Mouse (Mus musculus) liver, postnatal 0 days (tissue): ENCODE results near the gene Scamp4. TPM values are rescaled to one million over a fixed set of nuclear protein-coding genes. Genes with fewer than 3 reads are reported as not detected.
"Not testable (repeated sequence)": the region's sequence is repeated elsewhere in the genome, so short reads cannot be mapped to it uniquely, and the experiment has no call there.

Source experiments
- ATAC-seq: fragments of 200-750 bp; cut with Nextera tagmentation; 2 replicates; pipeline ENCODE4 v1.8.0; 2017; ENCODE audit warnings: mild to moderate bottlenecking, moderate library complexity
- DNase-seq: peaks from one replicate; pipeline ENCODE4 v3.0.0-alpha.2; 2016
- H3K27ac ChIP-seq: fragments of 300-500 bp; sonication (generic); 2 replicates; pipeline ENCODE4 v1.5.1; 2014; ENCODE audit warnings: antibody characterized with exemption, moderate library complexity, mild to moderate bottlenecking, low read depth
- H3K27me3 ChIP-seq: fragments of 300-500 bp; sonication (generic); 2 replicates; pipeline ENCODE4 v1.6.1; 2014; ENCODE audit warnings: low read length, control low read depth, mixed read lengths; ENCODE audit not compliant: insufficient read depth
- H3K36me3 ChIP-seq: fragments of 300-500 bp; sonication (generic); replicated peaks from 2 replicates; pipeline ENCODE4 v1.6.1; 2014; ENCODE audit warnings: mild to moderate bottlenecking, control low read depth, low read length, moderate library complexity, mixed read lengths; ENCODE audit not compliant: insufficient read depth
- H3K4me1 ChIP-seq: fragments of 300-500 bp; sonication (generic); 2 replicates; pipeline ENCODE4 v1.6.1; 2014; ENCODE audit warnings: antibody characterized with exemption, mild to moderate bottlenecking, control low read depth; ENCODE audit not compliant: insufficient read depth
- H3K4me2 ChIP-seq: fragments of 300-500 bp; sonication (generic); 2 replicates; pipeline ENCODE4 v1.6.1; 2014; ENCODE audit warnings: low read depth, mild to moderate bottlenecking, low read length, moderate library complexity, mixed read lengths
- H3K4me3 ChIP-seq: fragments of 300-500 bp; sonication (generic); 2 replicates; pipeline ENCODE4 v1.5.1; 2014; ENCODE audit warnings: low read depth, low read length
- H3K9ac ChIP-seq: fragments of 300-500 bp; sonication (generic); replicated peaks from 2 replicates; pipeline ENCODE4 v1.6.1; 2014; ENCODE audit warnings: mild to moderate bottlenecking, moderate library complexity
- H3K9me3 ChIP-seq: fragments of 300-500 bp; sonication (generic); 2 replicates; pipeline ENCODE4 v1.6.1; 2016; ENCODE audit warnings: mild to moderate bottlenecking, control low read depth, low read length, mixed read lengths
- CTCF ChIP-seq: sonication (generic); IDR thresholded peaks from 2 replicates; pipeline ENCODE4 v1.5.1; 2016; ENCODE audit warnings: antibody characterized with exemption, low read depth
- EP300 ChIP-seq: IDR thresholded peaks from 2 replicates; pipeline ENCODE4 v1.6.1; 2016; ENCODE audit warnings: antibody characterized with exemption, low read depth, mild to moderate bottlenecking
- WGBS: fragments of 180-500 bp; shearing (Covaris S2); extraction: QIAGEN DNeasy Blood & Tissue Kit; methylation state at CpG from one replicate; pipeline ENCODE4 v1.1.7; 2014; ENCODE audit not compliant: insufficient replicate concordance; 5-methylcytosine and 5-hydroxymethylcytosine counted together
- polyA plus RNA-seq: library from polyadenylated mRNA; unstranded; fragments of >200 nt; fragmentation: Nextera tagmentation; extraction: Ambion mirVana; gene quantifications from 2 replicates; pipeline ENCODE4 v1.2.1, GENCODE M21; 2015

Gene Scamp4
- polyA plus RNA-seq, 1 experiment from 2014 or later, result 29.2 TPM

DNA sequence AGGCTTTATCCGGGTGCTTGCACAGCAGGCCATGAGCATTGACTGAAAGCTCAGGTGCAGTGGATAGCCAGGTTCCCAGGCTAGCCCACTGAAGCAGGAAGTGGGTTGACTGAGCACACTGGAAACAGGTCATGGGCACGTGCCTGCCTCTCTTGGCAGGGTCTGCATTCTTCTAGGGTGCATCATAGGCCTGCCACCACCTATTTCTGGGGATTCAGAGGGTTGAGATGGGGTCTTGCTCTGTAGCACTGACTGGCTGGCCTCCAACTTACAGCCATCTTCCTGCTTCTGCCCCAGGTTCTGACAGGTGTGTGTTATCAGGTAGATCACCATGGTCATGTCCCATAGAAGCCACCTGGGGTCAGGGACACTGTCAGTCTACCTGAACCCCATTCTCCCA lies 2.3 kb downstream of the Scamp4 start:
- H3K36me3 ChIP-seq, result peaks cover 31% of the 10 kb centered on the region
- no peaks in the 10 kb centered on the region for H3K27me3 ChIP-seq
- no peak overlapping the region for H3K4me3 ChIP-seq
- H3K9me3 ChIP-seq, result no peaks in the 10 kb centered on the region
- ATAC-seq (no peak), DNase-seq (no peak)
- TF ChIP-seq EP300, result no peak
- TF ChIP-seq CTCF, result no peak
- H3K9ac ChIP-seq, result no peak overlapping the region; the same call in 1 of the 2 replicates
- peak overlapping the region; percentile 59; the same call in 1 of the 2 replicates for H3K27ac ChIP-seq
- H3K4me2 ChIP-seq, result no peak overlapping the region
- WGBS, result 88% methylated on average over 2 of the region's 2 CpGs
- peaks cover 30% of the 10 kb centered on the region for H3K4me1 ChIP-seq

DNA sequence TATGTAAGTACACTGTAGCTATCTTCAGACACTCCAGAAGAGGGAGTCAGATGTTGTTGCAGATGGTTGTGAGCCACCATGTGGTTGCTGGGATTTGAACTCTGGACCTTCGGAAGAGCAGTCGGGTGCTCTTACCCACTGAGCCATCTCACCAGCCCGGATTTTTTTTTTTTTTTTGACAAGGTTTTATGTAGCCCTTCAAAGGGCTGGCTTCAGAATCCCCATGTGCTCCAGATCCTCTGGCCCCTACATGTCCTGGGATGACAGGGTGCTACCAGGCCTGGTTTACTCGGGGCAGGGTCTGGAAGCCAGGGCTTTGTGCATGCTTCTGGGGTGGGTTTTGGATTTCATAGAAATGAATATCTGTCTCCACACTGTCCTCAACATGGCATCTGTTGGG lies 3.0 kb downstream of the Scamp4 start, which contains the start of gene Gm49322:
Gm49322 (plus strand) TSS at position 301 of the 400 bp plus-strand sequence.
- DNase-seq, H3K4me3 ChIP-seq, H3K9ac ChIP-seq, ATAC-seq, H3K27me3 ChIP-seq, H3K9me3 ChIP-seq, H3K4me2 ChIP-seq: not testable (repeated sequence)
- peak within 1 kb of the TSS; percentile 59; the same call in 1 of the 2 replicates for H3K27ac ChIP-seq
- peaks cover 32% of the 10 kb centered on the region for H3K4me1 ChIP-seq
- peaks cover 31% of the 10 kb centered on the region for H3K36me3 ChIP-seq
- WGBS, result 68% methylated on average over 2 of the region's 4 CpGs

DNA sequence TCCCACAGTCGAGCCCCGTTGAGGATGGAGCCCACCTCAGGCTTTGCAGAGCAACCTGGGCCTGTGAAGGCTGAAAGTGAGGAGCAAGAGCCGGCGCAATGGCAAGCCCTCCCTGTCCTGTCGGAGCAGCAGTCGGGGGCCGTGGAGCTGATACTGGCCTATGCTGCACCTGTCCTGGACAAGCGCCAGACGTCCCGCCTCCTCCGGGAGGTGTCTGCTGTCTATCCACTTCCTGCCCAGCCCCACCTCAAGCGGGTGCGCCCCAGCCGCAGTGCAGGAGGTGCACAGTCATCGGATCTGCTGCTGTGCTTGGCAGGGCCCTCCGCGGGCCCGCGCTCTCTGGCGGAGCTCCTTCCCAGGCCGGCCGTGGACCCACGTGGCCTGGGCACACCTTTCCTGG lies 3.6 kb downstream of the Scamp4 start:
- H3K4me2 ChIP-seq, result no peak overlapping the region
- no peak overlapping the region for H3K4me3 ChIP-seq
- H3K27ac ChIP-seq, result no peak overlapping the region
- 88% methylated on average over 23 of the region's 23 CpGs for WGBS
- TF ChIP-seq CTCF (no peak), EP300 (no peak)
- no peak for ATAC-seq
- peaks cover 34% of the 10 kb centered on the region for H3K4me1 ChIP-seq
- no peaks in the 10 kb centered on the region for H3K9me3 ChIP-seq
- peaks cover 31% of the 10 kb centered on the region for H3K36me3 ChIP-seq
- no peak for DNase-seq
- no peak overlapping the region for H3K9ac ChIP-seq
- H3K27me3 ChIP-seq, result no peaks in the 10 kb centered on the region

DNA sequence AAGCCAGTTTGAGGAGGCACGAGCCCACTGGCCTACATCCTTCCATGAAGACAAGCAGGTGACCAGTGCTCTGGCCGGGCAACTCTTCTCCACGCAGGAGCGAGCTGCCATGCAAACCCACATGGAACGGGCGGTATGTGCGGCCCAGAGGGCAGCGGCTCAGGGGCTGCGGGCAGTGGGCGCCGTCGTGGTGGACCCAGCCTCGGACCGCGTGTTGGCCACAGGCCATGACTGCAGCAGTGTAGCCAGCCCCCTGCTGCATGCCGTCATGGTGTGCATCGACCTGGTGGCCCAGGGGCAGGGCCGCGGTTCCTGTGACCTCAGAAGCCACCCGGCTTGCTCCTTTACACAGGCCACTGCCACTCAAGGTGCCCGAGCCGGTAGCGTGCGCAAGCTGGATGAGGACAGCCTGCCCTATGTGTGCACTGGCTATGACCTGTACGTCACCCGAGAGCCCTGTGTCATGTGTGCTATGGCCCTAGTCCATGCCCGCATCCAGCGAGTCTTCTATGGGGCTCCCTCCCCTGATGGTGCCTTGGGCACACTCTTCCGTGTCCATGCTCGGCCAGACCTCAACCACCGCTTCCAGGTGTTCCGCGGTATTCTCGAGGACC lies 4.2 kb downstream of the Scamp4 start:
- H3K27ac ChIP-seq, result no peak overlapping the region
- 96% methylated on average over 34 of the region's 34 CpGs for WGBS
- no peak overlapping the region for H3K4me2 ChIP-seq
- peaks cover 30% of the 10 kb centered on the region for H3K4me1 ChIP-seq
- no peaks in the 10 kb centered on the region for H3K9me3 ChIP-seq
- ATAC-seq (no peak), DNase-seq (no peak)
- H3K9ac ChIP-seq, result no peak overlapping the region
- no peak overlapping the region for H3K4me3 ChIP-seq
- no peak for TF ChIP-seq CTCF
- TF ChIP-seq EP300, result no peak
- no peaks in the 10 kb centered on the region for H3K27me3 ChIP-seq
- H3K36me3 ChIP-seq, result peaks cover 31% of the 10 kb centered on the region

DNA sequence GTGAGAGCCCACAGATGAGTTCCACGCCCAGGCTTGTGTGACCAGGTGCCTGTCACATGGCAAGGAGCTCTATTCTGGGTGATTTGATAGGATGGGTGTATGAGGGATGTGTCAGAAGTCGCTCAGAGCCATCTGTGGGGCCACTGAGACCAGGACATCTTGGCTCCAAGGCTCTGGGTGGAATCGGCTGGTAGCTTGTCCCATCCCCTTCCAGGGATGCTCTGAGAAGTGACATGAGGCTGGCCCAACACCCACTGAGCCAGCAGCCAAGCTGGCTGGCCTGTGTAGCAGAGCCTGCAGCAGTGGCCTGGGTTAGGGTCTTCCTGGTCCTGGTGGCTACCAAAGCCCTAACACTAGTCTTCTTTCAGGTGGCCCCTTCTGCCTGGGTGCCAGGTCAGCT lies 5.8 kb downstream of the Scamp4 start:
- no peak overlapping the region for H3K27ac ChIP-seq
- no peak for TF ChIP-seq CTCF
- H3K4me1 ChIP-seq, result peaks cover 21% of the 10 kb centered on the region
- ATAC-seq (no peak), DNase-seq (no peak)
- H3K36me3 ChIP-seq, result peaks cover 39% of the 10 kb centered on the region
- H3K9ac ChIP-seq, result no peak overlapping the region
- H3K9me3 ChIP-seq, result no peaks in the 10 kb centered on the region
- no peak overlapping the region for H3K4me3 ChIP-seq
- no peak overlapping the region for H3K4me2 ChIP-seq
- no peaks in the 10 kb centered on the region for H3K27me3 ChIP-seq
- 82% methylated on average over 3 of the region's 3 CpGs for WGBS

DNA sequence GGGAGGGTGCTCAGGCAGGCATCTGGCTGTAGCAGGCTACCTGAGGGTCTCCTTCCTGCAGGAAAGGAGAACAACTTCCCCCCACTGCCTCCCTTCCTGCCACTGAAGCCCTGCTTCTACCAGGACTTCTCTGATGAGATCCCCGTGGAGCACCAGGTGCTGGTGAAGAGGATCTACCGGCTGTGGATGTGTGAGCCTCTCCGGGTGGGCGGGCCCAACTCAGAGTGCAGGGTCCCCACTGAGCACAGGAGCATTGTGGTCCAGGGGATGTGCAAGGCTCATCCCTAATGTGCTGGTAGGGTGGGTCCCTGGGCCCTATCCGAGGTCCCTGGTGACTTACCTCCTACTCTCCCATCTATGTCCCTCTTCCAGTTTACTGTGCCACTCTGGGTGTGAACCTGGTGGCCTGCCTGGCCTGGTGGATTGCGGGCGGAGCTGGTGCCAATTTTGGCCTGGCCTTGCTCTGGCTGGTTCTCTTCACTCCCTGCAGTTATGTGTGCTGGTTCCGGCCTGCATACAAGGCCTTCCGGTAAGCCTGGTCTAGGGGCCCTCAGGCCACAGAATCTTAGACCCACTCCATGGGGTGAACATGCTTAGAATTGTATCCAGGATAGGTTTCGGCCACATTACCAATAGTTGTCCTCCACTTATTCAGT lies 6.7 kb downstream of the Scamp4 start:
- Histone ChIP-seq H3K4me1 (peaks cover 11% of the 10 kb centered on the region), H3K4me2 (no peak overlapping the region), H3K9me3 (no peaks in the 10 kb centered on the region), H3K9ac (no peak overlapping the region), H3K27ac (no peak overlapping the region), H3K36me3 (peaks cover 41% of the 10 kb centered on the region), H3K27me3 (no peaks in the 10 kb centered on the region), H3K4me3 (no peak overlapping the region)
- DNase-seq, result no peak
- ATAC-seq, result no peak
- TF ChIP-seq EP300 (no peak), CTCF (no peak)
- 83% methylated on average over 10 of the region's 10 CpGs for WGBS
